8 mouse cellular contexts compared by ENCODE assay signal in the genomic region with DNA sequence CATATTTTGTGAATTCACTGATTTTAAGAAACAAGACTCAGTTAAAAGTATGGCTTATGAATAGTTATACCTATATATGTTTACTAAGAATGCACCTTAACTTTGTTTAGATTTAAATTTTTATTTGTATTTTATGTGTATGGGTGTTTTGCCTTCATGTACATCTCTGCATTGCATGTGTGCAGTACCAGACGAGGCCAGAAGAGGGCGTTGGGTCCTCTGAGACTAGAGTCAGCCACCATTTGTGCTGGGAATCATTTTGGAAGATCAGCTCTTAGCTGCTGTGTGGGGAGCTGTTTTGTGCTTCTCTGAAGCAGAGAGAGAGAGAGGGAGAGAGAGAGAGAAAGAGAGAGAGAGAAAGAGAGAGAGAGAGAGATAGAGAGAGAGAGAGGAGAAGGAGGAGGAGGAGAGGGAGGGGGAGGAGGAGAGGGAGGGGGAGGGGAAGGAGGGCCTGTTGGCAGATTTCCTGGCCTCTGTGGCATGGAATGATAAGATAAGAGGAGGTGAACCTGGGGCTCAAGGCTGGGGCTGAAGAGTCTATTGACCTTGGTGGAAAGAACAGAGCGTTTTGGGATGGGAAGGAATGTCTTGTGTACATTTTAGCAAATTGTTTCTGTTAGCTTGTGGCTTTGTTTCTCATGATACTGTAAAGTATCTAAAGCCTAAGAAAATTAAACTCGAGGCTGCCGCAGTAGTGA. TPM values are rescaled to one million over a fixed set of nuclear protein-coding genes. Genes with fewer than 3 reads are reported as not detected.
DNase-seq lines count a peak whose midpoint lies in the region; ATAC-seq and TF ChIP-seq lines count a peak whose summit lies in the region.
"Had no signal": no experiment of that assay in that cellular context is flagged by ENCODE, and none has a peak within 500 bp of the region (broad histone marks: within the 10 kb centered on the region; RNA-seq: fewer than 3 reads in every experiment).

No protein-coding gene starts in this region.

- no peak overlapping the region for H3K27ac ChIP-seq in lung, embryonic 14.5 days (ENCODE audit: low read depth)
- H3K27ac ChIP-seq: lung, embryonic 15.5 days had no signal

- no peaks in the 10 kb centered on the region for H3K9me3 ChIP-seq in lung, embryonic 14.5 days (ENCODE audit: low read depth, low read length)
- H3K9me3 ChIP-seq: lung, embryonic 15.5 days had no signal

- H3K4me3 ChIP-seq in lung, embryonic 14.5 days (ENCODE audit: low read depth, low read length) = no peak overlapping the region
- H3K4me3 ChIP-seq: lung, embryonic 15.5 days had no signal

- no peak overlapping the region for H3K9ac ChIP-seq in lung, embryonic 14.5 days
- H3K9ac ChIP-seq: lung, embryonic 15.5 days had no signal

- no peaks in the 10 kb centered on the region for H3K4me1 ChIP-seq in lung, embryonic 14.5 days (ENCODE audit: insufficient read depth)

- 14% methylated on average over 5 of the region's 5 CpGs for WGBS in lung, embryonic 14.5 days

- peak; percentile 19 to 20 for DNase-seq in layer of hippocampus, postnatal 10 days (ENCODE audit: low spot score in 2 of 2)
- DNase-seq in layer of hippocampus, adult 18-20 months (ENCODE audit: low spot score in 2 of 2) = no peak
- DNase-seq in NIH3T3 (ENCODE audit: low read depth) = peak; percentile 38
- peak; percentile 37 to 58 for DNase-seq in adrenal gland, postnatal 36 days
- DNase-seq in lung, embryonic 14.5 days = peak; percentile 57
- peak; percentile 56 for DNase-seq in thymus, postnatal 4 days
- DNase-seq in urinary bladder, postnatal 25 days (ENCODE audit: low spot score) = no peak

- no peak for ATAC-seq in lung, embryonic 14.5 days (ENCODE audit: insufficient read depth)

- H3K27me3 ChIP-seq in lung, embryonic 14.5 days (ENCODE audit: insufficient read depth, low read length) = no peaks in the 10 kb centered on the region
- H3K27me3 ChIP-seq: lung, embryonic 15.5 days had no signal

- H3K4me2 ChIP-seq in lung, embryonic 14.5 days = no peak overlapping the region
- H3K4me2 ChIP-seq: lung, embryonic 15.5 days had no signal

- TF ChIP-seq CTCF in lung, embryonic 14.5 days (IDR thresholded peaks at IDR 0.05; ENCODE audit: low read depth) = peak; percentile 64

- H3K36me3 ChIP-seq in lung, embryonic 14.5 days (ENCODE audit: insufficient read depth) = no peaks in the 10 kb centered on the region
- H3K36me3 ChIP-seq: lung, embryonic 15.5 days had no signal

RNA-seq across cellular contexts. Expression of gene Slc25a26, which starts 33.5 kb away (rescaled TPM):
- total RNA-seq in layer of hippocampus, postnatal 10 days (2021) = 10 to 100 TPM; 12.2 to 15.6 TPM
- 10 to 100 TPM; 16.6 to 19.1 TPM for total RNA-seq in layer of hippocampus, adult 18-20 months (2021)
- total RNA-seq in adrenal gland, postnatal 36 days (2021) = 10 to 100 TPM; 14.2 to 14.7 TPM
- 7.1 TPM in 2 replicates for polyA plus RNA-seq in lung, embryonic 14.5 days (2014; fragmentation: Nextera tagmentation; extraction: Ambion mirVana)

Comparison
In these comparisons a context has a peak if more than half of its experiments do, and no peak if none do; other contexts are left out.
1. DNase-seq: peak in layer of hippocampus, postnatal 10 days (2 of 2), NIH3T3 (single experiment), adrenal gland, postnatal 36 days (2 of 2), lung, embryonic 14.5 days (single experiment) and thymus, postnatal 4 days (single experiment); none in layer of hippocampus, adult 18-20 months (0 of 2) and urinary bladder, postnatal 25 days (single experiment).